Mouse (Mus musculus) neural tube, embryonic 12.5 days (tissue): ENCODE measurements around the gene Idh3a. TPM values are rescaled to one million over a fixed set of nuclear protein-coding genes. Genes with fewer than 3 reads are reported as not detected.

Experiments
- ATAC-seq: fragments of 200-750 bp; cut with Nextera tagmentation; 2 replicates; pipeline ENCODE4 v1.8.0; 2017; ENCODE audit warnings: low read depth, mild to moderate bottlenecking, moderate TSS enrichment, moderate library complexity; ENCODE audit not compliant: low FRiP score
- H3K27ac ChIP-seq: fragments of 300-500 bp; sonication (generic); 2 replicates; pipeline ENCODE4 v1.5.1; 2016
- H3K27me3 ChIP-seq: fragments of 300-500 bp; sonication (generic); replicated peaks from 2 replicates; pipeline ENCODE4 v1.6.1; 2016; ENCODE audit warnings: mild to moderate bottlenecking
- H3K36me3 ChIP-seq: fragments of 300-500 bp; sonication (generic); 2 replicates; pipeline ENCODE4 v1.6.1; 2016; ENCODE audit warnings: mild to moderate bottlenecking
- H3K4me1 ChIP-seq: fragments of 300-500 bp; sonication (generic); 2 replicates; pipeline ENCODE4 v1.6.1; 2016
- H3K4me2 ChIP-seq: fragments of 300-500 bp; sonication (generic); replicated peaks from 2 replicates; pipeline ENCODE4 v1.6.1; 2016; ENCODE audit warnings: mild to moderate bottlenecking
- H3K4me3 ChIP-seq: fragments of 300-500 bp; sonication (generic); 2 replicates; pipeline ENCODE4 v1.5.1; 2016
- H3K9ac ChIP-seq: fragments of 300-500 bp; sonication (generic); 2 replicates; pipeline ENCODE4 v1.6.1; 2016; ENCODE audit warnings: mild to moderate bottlenecking
- H3K9me3 ChIP-seq: fragments of 300-500 bp; sonication (generic); 2 replicates; pipeline ENCODE4 v1.6.1; 2016; ENCODE audit warnings: mild to moderate bottlenecking
- WGBS: fragments of 180-500 bp; shearing (Covaris S2); methylation state at CpG from one replicate; pipeline ENCODE4 v1.1.7; 2016; 5-methylcytosine and 5-hydroxymethylcytosine counted together
- polyA plus RNA-seq: library from polyadenylated mRNA; unstranded; fragments of >200 nt; fragmentation: Nextera tagmentation; extraction: Ambion mirVana; gene quantifications from 2 replicates; pipeline ENCODE4 v1.2.1, GENCODE M21; 2016

The Idh3a gene
- polyA plus RNA-seq, 1 experiment from 2014 or later = 111 TPM

GRCm38 (mm10) chr9:54602386-54602785 is 16.3 kb downstream of the Idh3a start:
- Histone ChIP-seq H3K9ac (no peak overlapping the region), H3K4me2 (no peak overlapping the region), H3K36me3 (peaks cover 70% of the 10 kb centered on the region), H3K27me3 (no peaks in the 10 kb centered on the region), H3K27ac (no peak overlapping the region), H3K4me1 (no peaks in the 10 kb centered on the region), H3K9me3 (no peaks in the 10 kb centered on the region), H3K4me3 (no peak overlapping the region)
- ATAC-seq = no peak
- 77% methylated on average over 2 of the region's 2 CpGs for WGBS

GRCm38 (mm10) chr9:54602916-54603315 is 16.8 kb downstream of the Idh3a start:
- Histone ChIP-seq H3K27ac (no peak overlapping the region), H3K4me2 (no peak overlapping the region), H3K9me3 (no peaks in the 10 kb centered on the region), H3K27me3 (no peaks in the 10 kb centered on the region), H3K4me3 (no peak overlapping the region), H3K4me1 (no peaks in the 10 kb centered on the region), H3K36me3 (peaks cover 65% of the 10 kb centered on the region), H3K9ac (no peak overlapping the region)
- WGBS = 66% methylated on average over 7 of the region's 7 CpGs
- ATAC-seq = no peak

GRCm38 (mm10) chr9:54604131-54604654 is 18.1 kb downstream of the Idh3a start:
- no peaks in the 10 kb centered on the region for H3K9me3 ChIP-seq
- WGBS = 73% methylated on average over 5 of the region's 5 CpGs
- ATAC-seq = no peak
- H3K27me3 ChIP-seq = no peaks in the 10 kb centered on the region
- peaks cover 52% of the 10 kb centered on the region for H3K36me3 ChIP-seq
- H3K27ac ChIP-seq = no peak overlapping the region
- no peak overlapping the region for H3K9ac ChIP-seq
- no peaks in the 10 kb centered on the region for H3K4me1 ChIP-seq
- H3K4me3 ChIP-seq = no peak overlapping the region
- no peak overlapping the region for H3K4me2 ChIP-seq

- Histone ChIP-seq H3K4me2 (no peak overlapping the region), H3K36me3 (peaks cover 46% of the 10 kb centered on the region)
Observed at GRCm38 (mm10) chr9:54604886-54605285, 18.8 kb downstream of the Idh3a start.

GRCm38 (mm10) chr9:54612781-54613191 is 26.7 kb downstream of the Idh3a start:
- Histone ChIP-seq H3K4me3 (no peak overlapping the region), H3K27ac (no peak overlapping the region), H3K4me1 (no peaks in the 10 kb centered on the region), H3K4me2 (no peak overlapping the region), H3K9ac (no peak overlapping the region), H3K9me3 (no peaks in the 10 kb centered on the region), H3K36me3 (no peaks in the 10 kb centered on the region), H3K27me3 (no peaks in the 10 kb centered on the region)
- ATAC-seq = no peak
- WGBS = 90% methylated on average over 5 of the region's 5 CpGs

More at GRCm38 (mm10) chr9:54604886-54605285, 18.8 kb downstream of the Idh3a start:
- 56% methylated on average over 4 of the region's 4 CpGs for WGBS
- no peak overlapping the region for H3K4me3 ChIP-seq
- no peaks in the 10 kb centered on the region for H3K27me3 ChIP-seq
- H3K4me1 ChIP-seq = no peaks in the 10 kb centered on the region
- H3K9ac ChIP-seq = no peak overlapping the region
- no peak for ATAC-seq
- no peaks in the 10 kb centered on the region for H3K9me3 ChIP-seq
- no peak overlapping the region for H3K27ac ChIP-seq

- 77% methylated on average over 13 of the region's 13 CpGs for WGBS
- no peak overlapping the region for H3K27ac ChIP-seq
- H3K9me3 ChIP-seq = no peaks in the 10 kb centered on the region
- H3K4me2 ChIP-seq = no peak overlapping the region
- H3K4me3 ChIP-seq = no peak overlapping the region
- peak; percentile 61; the same call in 1 of the 2 replicates for ATAC-seq
- H3K9ac ChIP-seq = no peak overlapping the region
- no peaks in the 10 kb centered on the region for H3K4me1 ChIP-seq
- H3K36me3 ChIP-seq = no peaks in the 10 kb centered on the region
- no peaks in the 10 kb centered on the region for H3K27me3 ChIP-seq
Observed at GRCm38 (mm10) chr9:54614182-54614850, 28.2 kb downstream of the Idh3a start.

GRCm38 (mm10) chr9:54627240-54627639 is 41.1 kb downstream of the Idh3a start:
- no peak overlapping the region for H3K27ac ChIP-seq
- no peak overlapping the region for H3K9ac ChIP-seq
- H3K4me2 ChIP-seq = no peak overlapping the region
- ATAC-seq = no peak
- no peak overlapping the region for H3K4me3 ChIP-seq
- H3K9me3 ChIP-seq = no peaks in the 10 kb centered on the region
- 94% methylated on average over 5 of the region's 5 CpGs for WGBS
- H3K27me3 ChIP-seq = no peaks in the 10 kb centered on the region
- H3K36me3 ChIP-seq = no peaks in the 10 kb centered on the region
- H3K4me1 ChIP-seq = no peaks in the 10 kb centered on the region

- 93% methylated on average over 4 of the region's 4 CpGs for WGBS
- Histone ChIP-seq H3K4me1 (no peaks in the 10 kb centered on the region), H3K27ac (no peak overlapping the region), H3K9me3 (no peaks in the 10 kb centered on the region), H3K36me3 (no peaks in the 10 kb centered on the region), H3K27me3 (no peaks in the 10 kb centered on the region), H3K4me3 (no peak overlapping the region), H3K9ac (no peak overlapping the region), H3K4me2 (no peak overlapping the region)
- no peak for ATAC-seq
Observed at GRCm38 (mm10) chr9:54628752-54629151, 42.6 kb downstream of the Idh3a start.

GRCm38 (mm10) chr9:54629613-54630261 is 43.6 kb downstream of the Idh3a start:
- no peak overlapping the region for H3K4me3 ChIP-seq
- no peak overlapping the region for H3K27ac ChIP-seq
- H3K9me3 ChIP-seq = no peaks in the 10 kb centered on the region
- no peak for ATAC-seq
- no peak overlapping the region for H3K4me2 ChIP-seq
- H3K9ac ChIP-seq = no peak overlapping the region
- H3K27me3 ChIP-seq = no peaks in the 10 kb centered on the region
- no peaks in the 10 kb centered on the region for H3K4me1 ChIP-seq
- no peaks in the 10 kb centered on the region for H3K36me3 ChIP-seq
- WGBS = 89% methylated on average over 5 of the region's 5 CpGs

- Histone ChIP-seq H3K27ac (no peak overlapping the region), H3K27me3 (no peaks in the 10 kb centered on the region), H3K4me2 (no peak overlapping the region), H3K4me1 (no peaks in the 10 kb centered on the region), H3K9me3 (no peaks in the 10 kb centered on the region), H3K4me3 (no peak overlapping the region), H3K9ac (no peak overlapping the region), H3K36me3 (no peaks in the 10 kb centered on the region)
- no peak for ATAC-seq
Observed at GRCm38 (mm10) chr9:54630905-54631304, 44.8 kb downstream of the Idh3a start.

- no peaks in the 10 kb centered on the region for H3K9me3 ChIP-seq
- H3K4me2 ChIP-seq = no peak overlapping the region
- H3K9ac ChIP-seq = no peak overlapping the region
- H3K4me1 ChIP-seq = no peaks in the 10 kb centered on the region
- ATAC-seq = no peak
- H3K27me3 ChIP-seq = no peaks in the 10 kb centered on the region
- no peak overlapping the region for H3K4me3 ChIP-seq
- 90% methylated on average over 2 of the region's 2 CpGs for WGBS
- H3K36me3 ChIP-seq = no peaks in the 10 kb centered on the region
- no peak overlapping the region for H3K27ac ChIP-seq
Observed at GRCm38 (mm10) chr9:54633401-54633800, 47.3 kb downstream of the Idh3a start.

GRCm38 (mm10) chr9:54637510-54638314 is 51.6 kb downstream of the Idh3a start:
- no peak overlapping the region for H3K4me3 ChIP-seq

More at GRCm38 (mm10) chr9:54637510-54638314, 51.6 kb downstream of the Idh3a start:
- Histone ChIP-seq H3K9me3 (no peaks in the 10 kb centered on the region), H3K4me2 (no peak overlapping the region), H3K36me3 (no peaks in the 10 kb centered on the region), H3K9ac (no peak overlapping the region), H3K4me1 (no peaks in the 10 kb centered on the region), H3K27me3 (no peaks in the 10 kb centered on the region), H3K27ac (no peak overlapping the region)
- 65% methylated on average over 5 of the region's 5 CpGs for WGBS
- ATAC-seq = no peak
